ENCODE assay signal across 26 mouse cellular contexts in genomic region chr4:62741055-62741453, GRCm38 (mm10).
DNase-seq lines count a peak whose midpoint lies in the region; TF ChIP-seq lines count a peak whose summit lies in the region.
"Had no signal": no experiment of that assay in that cellular context is flagged by ENCODE, and none has a peak within 500 bp of the region (broad histone marks: within the 10 kb centered on the region; RNA-seq: fewer than 3 reads in every experiment).

No protein-coding gene starts in this region.

- no peak for TF ChIP-seq POLR2A in heart, adult 2 months (IDR thresholded peaks at IDR 0.05; ENCODE audit: insufficient read depth, low read depth, low read length)

- peaks cover 78% of the 10 kb centered on the region for H3K4me1 ChIP-seq in heart, embryonic 10.5 days
- H3K4me1 ChIP-seq in heart, adult 2 months (ENCODE audit: control insufficient read depth, insufficient read depth, low read length) = peaks cover 25% of the 10 kb centered on the region

- TF ChIP-seq EP300 in heart, adult 2 months (IDR thresholded peaks at IDR 0.05; ENCODE audit: insufficient read depth, low read depth, low read length) = no peak

- H3K9ac ChIP-seq in heart, adult 2 months (ENCODE audit: low read depth, low read length) = no peak overlapping the region
- H3K9ac ChIP-seq: forebrain, embryonic 15.5 days; kidney, embryonic 15.5 days; midbrain, embryonic 13.5 days had no signal

- H3K36me3 ChIP-seq in heart, embryonic 10.5 days = no peaks in the 10 kb centered on the region
- no peaks in the 10 kb centered on the region for H3K36me3 ChIP-seq in heart, adult 2 months (ENCODE audit: control insufficient read depth, insufficient read depth, low read length)
- H3K36me3 ChIP-seq: forebrain, embryonic 15.5 days; kidney, embryonic 15.5 days; limb, embryonic 13.5 days; midbrain, embryonic 13.5 days had no signal

- no peak for DNase-seq in heart, embryonic 10.5 days (ENCODE audit: low spot score)
- DNase-seq in heart, adult 2 months = no peak
- DNase-seq in heart, postnatal 4 days = peak; percentile 4
- no peak for DNase-seq in heart, adult 8-10 months (ENCODE audit: low spot score)
- DNase-seq in NIH3T3 (ENCODE audit: low read depth) = peak; percentile 57
- DNase-seq in adipocyte (ENCODE audit: low spot score) = peak; percentile 48
- no peak for DNase-seq in frontal cortex, adult 2 months (ENCODE audit: extremely low spot score in 1 of 2, low spot score in 1 of 2)
- DNase-seq: adrenal gland, postnatal 36 days; cerebellum, adult 18-20 months; cerebellum, postnatal 10 days; gastrocnemius, adult 2 months; gastrocnemius, postnatal 36 days; kidney, adult 18-20 months; kidney, postnatal 36 days; spleen, adult 18-20 months; thymus, adult 18-20 months; thymus, postnatal 25 days had no signal

- WGBS in heart, embryonic 10.5 days = 84% methylated on average over 5 of the region's 5 CpGs
- 60% methylated on average over 5 of the region's 5 CpGs for WGBS in heart, adult 2 months

- intact Hi-C loops in heart, adult 2 months (cut with DNase I) = no loop called here

- H3K4me3 ChIP-seq in heart, embryonic 10.5 days = no peak overlapping the region
- no peak overlapping the region for H3K4me3 ChIP-seq in heart, adult 2 months
- H3K4me3 ChIP-seq: erythroblast, embryonic 14.5 days; forebrain, embryonic 15.5 days; gastrocnemius, adult 2 months; kidney, embryonic 15.5 days; layer of hippocampus, adult 2 months; left cerebral cortex, adult 2 months; limb, embryonic 13.5 days; megakaryocyte, embryonic 14.5 days; midbrain, embryonic 13.5 days had no signal

- TF ChIP-seq CTCF in heart, adult 2 months (IDR thresholded peaks at IDR 0.05) = no peak

- no peaks in the 10 kb centered on the region for H3K79me2 ChIP-seq in heart, adult 2 months (replicated peaks; ENCODE audit: control insufficient read depth, insufficient read depth, low read length)

- no peaks in the 10 kb centered on the region for H3K9me3 ChIP-seq in heart, embryonic 10.5 days
- H3K9me3 ChIP-seq: forebrain, embryonic 15.5 days; kidney, embryonic 15.5 days; limb, embryonic 13.5 days; midbrain, embryonic 13.5 days had no signal

- peak overlapping the region; percentile 88 for H3K27ac ChIP-seq in heart, embryonic 10.5 days
- no peak overlapping the region for H3K27ac ChIP-seq in heart, adult 2 months
- H3K27ac ChIP-seq: forebrain, embryonic 15.5 days; layer of hippocampus, adult 2 months; left cerebral cortex, adult 2 months; midbrain, embryonic 13.5 days; stomach, postnatal 0 days had no signal

- H3K27me3 ChIP-seq in heart, embryonic 10.5 days (ENCODE audit: insufficient read depth, poor library complexity, severe bottlenecking) = no peaks in the 10 kb centered on the region
- no peaks in the 10 kb centered on the region for H3K27me3 ChIP-seq in heart, adult 2 months (ENCODE audit: control insufficient read depth, insufficient read depth, low read length)
- H3K27me3 ChIP-seq: forebrain, embryonic 15.5 days; kidney, embryonic 15.5 days; limb, embryonic 13.5 days; midbrain, embryonic 13.5 days had no signal

Comparison
In these comparisons a context has a peak if more than half of its experiments do, and no peak if none do; other contexts are left out.
1. DNase-seq: peak in heart, postnatal 4 days (single experiment), NIH3T3 (single experiment) and adipocyte (single experiment); none in heart, embryonic 10.5 days (single experiment), heart, adult 2 months (0 of 2), heart, adult 8-10 months (single experiment) and frontal cortex, adult 2 months (0 of 2).